Mouse (Mus musculus): Measurements from ENCODE around the gene Fut1.

DNA sequence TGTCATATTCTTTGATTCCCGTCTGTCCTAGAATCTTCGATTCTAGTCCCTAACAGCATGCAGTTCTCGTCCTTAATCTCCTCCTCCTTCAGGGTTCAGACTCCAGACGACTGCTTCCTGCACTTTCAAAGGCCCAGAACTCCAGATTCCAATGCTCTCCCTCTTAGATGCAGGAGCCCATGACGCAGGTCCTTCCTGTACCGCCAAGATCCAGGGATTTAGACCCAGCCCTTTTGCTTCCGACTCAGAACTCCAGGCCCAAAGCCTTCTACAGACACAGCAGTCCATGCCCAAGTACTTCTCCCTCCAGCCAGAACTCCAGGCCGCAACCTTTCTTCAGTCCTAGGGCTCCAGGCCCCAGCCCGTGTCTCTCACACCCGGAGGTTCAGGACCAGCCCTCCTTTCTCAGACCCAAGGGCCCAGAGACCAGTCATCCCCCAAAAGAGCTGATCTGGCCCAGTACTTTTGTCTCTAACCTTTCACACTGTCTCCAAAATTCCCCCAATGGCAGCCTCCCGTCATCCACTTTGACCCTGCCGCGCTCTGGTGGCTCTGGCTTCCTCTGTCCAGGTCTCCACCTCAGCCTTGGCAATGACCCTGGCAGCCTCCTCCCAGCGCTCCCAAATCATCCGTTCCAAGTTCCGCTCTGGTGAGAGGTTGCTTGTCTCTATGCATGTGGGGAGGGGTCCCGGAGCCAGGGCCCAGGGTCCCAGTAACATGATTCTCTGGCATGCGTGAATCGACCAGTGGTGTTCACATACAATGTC, 23.3 kb downstream of the Fut1 start:
- no peak for TF ChIP-seq CTCF (IDR thresholded peaks at IDR 0.05; ENCODE audit: control insufficient read depth, insufficient read depth, low read length)
- no peak for TF ChIP-seq POLR2A (IDR thresholded peaks at IDR 0.05; ENCODE audit: borderline replicate concordance, control insufficient read depth, low read depth, low read length)

Data from bone marrow, adult 2 months (tissue).